Mouse (Mus musculus) liver, postnatal 0 days (tissue): ENCODE data around the gene Agap3.

Experiments
- CTCF ChIP-seq: sonication (generic); IDR thresholded peaks from 2 replicates; pipeline ENCODE4 v1.5.1; 2016; ENCODE audit warnings: antibody characterized with exemption, low read depth
- EP300 ChIP-seq: IDR thresholded peaks from 2 replicates; pipeline ENCODE4 v1.6.1; 2016; ENCODE audit warnings: antibody characterized with exemption, low read depth, mild to moderate bottlenecking

DNA sequence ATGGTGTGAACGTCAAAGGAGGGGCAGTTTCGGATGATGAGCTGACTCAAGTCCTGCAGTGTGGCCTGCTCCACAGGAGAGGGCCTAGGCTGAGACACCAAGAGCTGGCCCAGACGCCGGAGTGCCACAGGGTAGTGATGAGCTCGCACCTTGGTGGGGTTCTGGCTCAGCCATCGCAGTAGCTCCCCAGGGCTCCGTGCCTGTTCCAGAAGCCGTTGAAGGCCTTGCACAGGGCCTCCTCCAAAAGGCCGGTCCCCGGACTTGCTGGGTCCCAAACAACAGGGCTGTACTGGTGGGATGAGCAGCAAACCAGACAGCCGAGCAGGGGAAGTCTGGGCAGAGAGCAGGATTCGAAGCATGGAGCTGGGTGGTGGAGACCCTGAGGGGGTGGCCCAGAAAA lies 8.1 kb upstream of the Agap3 start:
- TF ChIP-seq EP300: no peak
- no peak for TF ChIP-seq CTCF
